In genomic region chr4:63253716-63254115, GRCm38 (mm10) we compare ENCODE assay signal across 14 mouse cellular contexts. TPM values are rescaled to one million over a fixed set of nuclear protein-coding genes. Genes with fewer than 3 reads are reported as not detected.
A peak's percentile ranks its signal among the peaks of the same experiment; 100 is the strongest.
DNase-seq lines count a peak whose midpoint lies in the region; ATAC-seq and TF ChIP-seq lines count a peak whose summit lies in the region.
"Had no signal": no experiment of that assay in that cellular context is flagged by ENCODE, and none has a peak within 500 bp of the region (broad histone marks: within the 10 kb centered on the region; RNA-seq: fewer than 3 reads in every experiment).

No protein-coding gene starts in this region.

- peaks cover 10% of the 10 kb centered on the region for H3K4me1 ChIP-seq in hindbrain, embryonic 13.5 days (replicated peaks)
- H3K4me1 ChIP-seq in kidney, adult 2 months (ENCODE audit: control insufficient read depth, insufficient read depth, low read length), result peaks cover 6% of the 10 kb centered on the region; the same call in 1 of the 2 replicates
- H3K4me1 ChIP-seq: forebrain, embryonic 13.5 days; liver, embryonic 15.5 days had no signal

- H3K4me3 ChIP-seq in hindbrain, embryonic 13.5 days, result no peak overlapping the region
- H3K4me3 ChIP-seq in kidney, adult 2 months (ENCODE audit: insufficient read depth, low read depth, low read length), result no peak overlapping the region
- H3K4me3 ChIP-seq: forebrain, embryonic 13.5 days; layer of hippocampus, adult 2 months; liver, embryonic 15.5 days had no signal

- 92% methylated on average over 6 of the region's 6 CpGs for WGBS in hindbrain, embryonic 13.5 days
- WGBS in kidney, adult 2 months, result 88% methylated on average over 6 of the region's 6 CpGs

- H3K4me2 ChIP-seq in hindbrain, embryonic 13.5 days, result no peak overlapping the region
- H3K4me2 ChIP-seq: forebrain, embryonic 13.5 days; liver, embryonic 15.5 days had no signal

- no peaks in the 10 kb centered on the region for H3K27me3 ChIP-seq in hindbrain, embryonic 13.5 days
- no peaks in the 10 kb centered on the region for H3K27me3 ChIP-seq in kidney, adult 2 months (replicated peaks; ENCODE audit: control insufficient read depth, insufficient read depth, low read length)
- H3K27me3 ChIP-seq: forebrain, embryonic 13.5 days; liver, embryonic 15.5 days had no signal

- H3K36me3 ChIP-seq in hindbrain, embryonic 13.5 days, result no peaks in the 10 kb centered on the region
- no peaks in the 10 kb centered on the region for H3K36me3 ChIP-seq in kidney, adult 2 months (ENCODE audit: control insufficient read depth, insufficient read depth, low read length)
- H3K36me3 ChIP-seq: liver, embryonic 15.5 days had no signal

- H3K27ac ChIP-seq in hindbrain, embryonic 13.5 days, result no peak overlapping the region
- H3K27ac ChIP-seq in kidney, adult 2 months (ENCODE audit: insufficient read depth, low read depth, low read length), result no peak overlapping the region
- H3K27ac ChIP-seq: forebrain, embryonic 13.5 days; layer of hippocampus, adult 2 months; liver, embryonic 15.5 days had no signal

- DNase-seq in frontal cortex, postnatal 25 days (ENCODE audit: low spot score in 2 of 2), result no peak
- peak; percentile 56 for DNase-seq in Muller cell, postnatal 12 days (ENCODE audit: inconsistent ontology term)
- DNase-seq in gastrocnemius, postnatal 10 days, result peak; percentile 55
- peak; percentile 75 for DNase-seq in layer of hippocampus, adult 9-11 months
- no peak for DNase-seq in thymus, postnatal 25 days
- no peak for DNase-seq in kidney, adult 2 months
- DNase-seq: lung, postnatal 4 days; right cerebral cortex, postnatal 25 days had no signal

- TF ChIP-seq CTCF in kidney, adult 2 months (conservative IDR thresholded peaks at IDR 0.05; ENCODE audit: insufficient read depth, insufficient read length, low read depth, low read length), result no peak

- H3K9ac ChIP-seq in hindbrain, embryonic 13.5 days, result no peak overlapping the region
- H3K9ac ChIP-seq: forebrain, embryonic 13.5 days; liver, embryonic 15.5 days had no signal

- no peaks in the 10 kb centered on the region for H3K9me3 ChIP-seq in hindbrain, embryonic 13.5 days
- H3K9me3 ChIP-seq: forebrain, embryonic 13.5 days; liver, embryonic 15.5 days had no signal

- TF ChIP-seq POLR2A in kidney, adult 2 months (IDR thresholded peaks at IDR 0.05; ENCODE audit: low read depth, low read length), result no peak

- ATAC-seq in frontal cortex, adult (ENCODE audit: low TSS enrichment), result peak; percentile 35; the same call in 1 of the 2 replicates
- ATAC-seq in hindbrain, embryonic 13.5 days (ENCODE audit: low FRiP score), result no peak
- ATAC-seq: forebrain, embryonic 13.5 days; intestine, postnatal 0 days had no signal

RNA-seq across cellular contexts. Expression of gene Col27a1, which starts 39.9 kb away (rescaled TPM):
- total RNA-seq in gastrocnemius, postnatal 10 days (2021), result 1 to 10 TPM; 3.8 to 6.6 TPM
- 2.1 and 2.4 TPM in 2 replicates for polyA plus RNA-seq in hindbrain, embryonic 13.5 days (2015; fragmentation: Nextera tagmentation; extraction: Ambion mirVana)
- polyA plus RNA-seq in kidney, adult 2 months (2012; rRNA removed), result 23.1 and 31.7 TPM in 2 replicates

Comparison
In these comparisons a context has a peak if more than half of its experiments do, and no peak if none do; other contexts are left out.
1. DNase-seq: peak in Muller cell, postnatal 12 days (single experiment), gastrocnemius, postnatal 10 days (single experiment) and layer of hippocampus, adult 9-11 months (single experiment); none in frontal cortex, postnatal 25 days (0 of 2), thymus, postnatal 25 days (single experiment) and kidney, adult 2 months (single experiment).